Mouse (Mus musculus) retina, postnatal 1 day (tissue): Measurements from ENCODE around the gene Coq10b.

ENCODE experiments used
- DNase-seq: peaks from one replicate; pipeline ENCODE4 v3.0.0-alpha.2; 2012

The Coq10b gene

GRCm38 (mm10) chr1:55109066-55109766 is 56.6 kb downstream of the Coq10b start:
- DNase-seq = no peak
